Mouse (Mus musculus) right cerebral cortex, postnatal 4 days (tissue): ENCODE data around the gene Hk3.

Source experiments
- DNase-seq: peaks from one replicate; pipeline ENCODE4 v3.0.0-alpha.2; 2022

The Hk3 gene

DNA sequence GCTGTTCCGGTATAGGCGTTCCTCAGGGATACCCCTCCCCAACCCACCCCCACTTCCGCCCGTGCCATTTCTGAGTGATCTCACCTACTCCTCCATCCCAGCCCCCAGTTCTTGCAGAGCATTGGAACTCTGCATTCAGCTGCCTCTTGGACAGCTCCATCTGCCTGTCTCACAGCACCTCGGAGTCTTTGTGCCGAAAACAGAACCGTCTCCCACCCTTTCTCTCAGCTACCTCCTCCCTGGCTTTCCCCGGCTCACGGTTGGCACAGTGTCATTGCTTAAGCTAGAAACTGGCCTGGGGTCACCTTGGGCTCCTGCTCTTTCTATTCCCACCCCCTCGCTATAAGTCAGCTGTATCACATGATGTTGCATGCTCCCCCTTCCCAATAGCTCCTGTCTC is 20.8 kb downstream of the Hk3 start:
- no peak for DNase-seq

DNA sequence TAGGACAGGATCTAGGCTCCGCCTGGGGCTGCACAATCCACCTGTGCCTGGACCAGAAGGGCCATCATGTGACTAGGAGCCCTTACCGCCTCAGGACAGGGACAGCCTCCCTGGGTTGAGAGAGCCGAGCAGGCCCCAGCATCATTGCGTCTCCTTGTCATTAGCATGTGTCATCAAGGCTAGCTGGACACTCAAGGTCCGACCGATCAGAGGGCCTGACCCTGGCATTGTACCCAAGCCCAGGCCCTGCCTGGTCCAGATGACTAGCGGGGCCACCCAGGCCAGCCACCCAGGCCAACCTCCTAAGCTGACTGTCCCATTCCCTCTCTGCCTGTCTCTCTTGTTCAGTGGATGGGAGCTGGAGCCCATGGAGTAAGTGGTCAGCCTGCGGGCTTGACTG is 23.6 kb downstream of the Hk3 start:
- DNase-seq = no peak

DNA sequence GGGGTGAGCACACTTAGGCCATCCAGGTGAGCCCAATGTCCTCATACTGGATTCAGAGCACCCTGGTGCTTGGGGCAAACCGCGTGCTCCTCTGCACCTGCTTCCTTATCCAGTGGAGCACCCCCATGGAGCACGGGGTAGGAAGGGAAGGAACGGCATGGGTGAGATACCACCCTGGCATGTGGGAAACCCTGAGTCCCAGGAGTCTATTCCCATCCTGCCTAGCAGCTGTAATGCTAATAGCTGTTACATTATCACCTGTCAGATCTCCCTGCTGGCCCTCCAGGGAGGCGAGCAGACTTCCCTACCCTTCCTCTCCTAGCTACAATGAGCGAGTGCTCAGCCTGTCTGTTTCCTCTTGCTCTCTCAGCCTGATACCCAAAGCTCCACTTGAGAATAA is 26.0 kb downstream of the Hk3 start:
- DNase-seq = no peak

DNA sequence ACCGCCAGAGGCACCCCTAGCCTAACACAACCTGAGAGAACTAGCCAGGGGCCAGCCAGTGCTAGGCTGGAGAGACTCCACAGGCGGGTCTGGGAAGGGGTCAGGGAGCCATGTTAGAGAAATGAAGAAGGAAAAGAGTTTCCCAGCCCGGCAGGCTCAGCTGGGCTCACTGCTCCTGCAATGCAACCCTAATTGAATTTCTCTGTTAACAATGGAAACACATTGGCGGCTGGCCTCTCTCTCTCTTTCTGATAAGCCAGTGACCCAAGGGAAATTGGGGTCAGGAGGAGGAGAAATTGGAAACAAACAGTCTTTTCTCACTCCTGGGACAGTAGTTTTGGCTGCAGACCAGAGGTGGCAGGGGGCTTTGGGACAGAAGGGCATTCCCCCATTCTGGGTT is 26.6 kb downstream of the Hk3 start:
- DNase-seq = no peak

DNA sequence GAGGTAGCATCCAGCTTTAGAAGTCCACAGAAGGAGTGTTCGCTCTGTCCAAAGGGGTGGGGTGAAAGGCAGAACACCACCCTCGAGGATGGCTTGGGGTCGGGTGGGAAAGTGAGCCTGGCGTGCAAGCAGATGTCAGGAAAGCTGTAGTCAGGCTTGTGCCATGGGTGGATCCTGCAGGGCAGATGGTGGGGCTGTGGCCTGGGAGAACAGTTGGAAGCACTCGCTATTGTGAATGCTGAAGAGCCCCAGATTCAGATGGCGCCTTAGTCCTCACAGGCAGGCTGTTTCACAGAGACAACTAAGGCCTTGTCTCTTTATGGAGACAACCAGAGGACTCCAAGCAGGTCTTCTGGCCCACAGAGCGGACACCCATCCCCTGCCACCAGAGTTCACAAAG is 29.0 kb downstream of the Hk3 start:
- DNase-seq = no peak

DNA sequence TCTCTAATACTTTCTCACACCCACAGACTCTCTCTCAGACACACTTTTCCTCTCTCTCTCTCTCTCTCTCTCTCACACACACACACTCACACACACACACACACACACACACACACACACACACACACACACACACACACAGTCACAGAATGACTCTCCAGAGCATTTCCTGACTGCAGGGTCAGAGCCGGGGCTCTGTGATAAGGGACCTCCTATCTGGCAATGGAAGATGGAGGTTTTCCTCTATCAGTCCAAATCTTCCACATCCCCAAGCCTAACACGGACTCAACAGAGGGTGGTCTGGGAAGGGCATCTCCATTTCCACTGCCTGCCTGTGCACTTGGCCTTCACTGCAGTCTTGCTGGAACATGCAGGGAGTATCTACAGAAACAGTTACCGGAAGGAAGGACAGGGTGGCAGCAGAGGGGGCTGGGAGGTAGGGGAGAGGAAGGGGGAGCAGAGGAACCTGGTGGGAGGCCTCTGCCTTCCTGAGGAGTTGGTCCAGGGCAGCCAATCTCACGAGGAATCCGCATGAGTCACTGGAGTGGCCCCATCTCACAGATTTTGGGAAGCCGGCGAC is 32.9 kb downstream of the Hk3 start:
- no peak for DNase-seq

DNA sequence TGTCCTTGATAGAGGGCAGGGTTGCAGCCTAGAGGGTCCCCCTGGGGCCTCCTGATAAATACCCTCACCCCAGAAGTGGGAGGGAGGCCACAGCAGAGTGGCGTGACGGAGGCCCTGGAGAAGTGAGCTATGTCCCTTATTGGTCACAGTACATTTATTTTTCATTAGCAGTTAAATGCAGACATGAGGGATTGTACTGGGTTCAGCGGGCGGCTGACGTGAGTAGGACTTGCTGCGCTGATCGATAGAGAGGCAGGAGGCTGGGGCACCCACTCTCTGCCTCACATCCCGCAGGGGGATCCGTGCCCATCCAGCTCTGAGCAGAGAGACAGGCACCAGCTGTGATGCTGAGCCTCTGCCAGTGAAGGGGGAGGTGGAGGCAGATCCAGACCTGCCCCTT is 33.8 kb downstream of the Hk3 start:
- DNase-seq = no peak

DNA sequence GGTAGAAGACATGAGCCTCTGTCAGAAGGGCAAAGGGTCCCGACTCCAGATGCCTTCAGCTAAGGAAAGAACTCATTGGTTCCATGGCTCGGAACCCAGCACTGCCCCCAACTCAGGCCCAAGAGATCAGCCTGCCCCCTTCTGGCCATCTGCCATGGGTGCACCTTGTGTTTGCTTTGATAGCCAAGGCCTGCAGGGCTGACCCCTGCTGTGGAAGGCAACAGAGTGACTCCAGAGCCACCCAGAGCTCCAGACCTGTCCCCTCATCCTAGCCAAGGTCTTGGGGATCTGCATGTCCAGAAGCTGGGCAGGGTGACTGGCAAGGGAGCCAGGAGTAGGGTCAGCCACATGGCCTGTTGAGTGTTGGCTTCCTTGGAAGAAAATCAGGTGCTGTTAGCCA is 37.6 kb downstream of the Hk3 start:
- DNase-seq = no peak

DNA sequence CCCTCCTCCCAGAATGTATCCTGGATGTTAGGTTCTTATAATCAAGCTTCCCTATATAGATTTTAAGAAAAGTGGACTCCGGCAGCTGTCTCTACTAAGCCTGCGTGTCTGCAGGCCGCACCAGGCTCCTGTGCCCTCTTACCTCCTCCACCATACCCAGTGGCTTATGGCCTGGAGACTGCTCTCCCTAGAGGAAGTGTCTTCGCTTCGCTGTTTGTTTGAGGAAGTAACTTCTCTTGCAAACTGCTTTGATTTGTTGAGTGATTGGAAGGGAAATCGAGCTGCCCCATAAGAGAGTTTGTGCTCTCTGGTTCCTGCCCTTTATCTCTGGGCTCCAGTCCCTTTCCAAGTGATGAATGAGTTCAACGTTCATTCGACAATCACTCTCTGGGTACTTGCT is 38.2 kb downstream of the Hk3 start:
- DNase-seq = no peak

DNA sequence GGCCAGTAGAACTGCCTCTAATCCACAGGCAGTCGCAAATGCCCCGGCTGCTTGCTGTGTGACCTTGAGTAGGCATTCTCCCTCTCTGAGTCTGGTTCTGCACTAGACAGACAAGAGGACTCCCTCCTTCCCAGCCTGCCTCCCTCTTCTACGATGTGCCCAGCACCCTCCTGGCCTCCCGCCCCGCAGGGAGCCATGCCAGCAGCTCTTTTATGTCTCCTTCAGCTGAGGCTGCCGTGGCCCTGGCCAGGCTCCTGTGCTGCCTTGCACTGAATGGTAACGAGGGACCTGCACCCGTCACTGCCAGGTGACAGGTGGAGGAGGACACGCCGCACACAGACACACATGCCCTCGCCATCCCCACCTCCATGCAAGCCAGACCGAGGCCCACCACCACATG is 40.2 kb downstream of the Hk3 start:
- peak; percentile 53 for DNase-seq

DNA sequence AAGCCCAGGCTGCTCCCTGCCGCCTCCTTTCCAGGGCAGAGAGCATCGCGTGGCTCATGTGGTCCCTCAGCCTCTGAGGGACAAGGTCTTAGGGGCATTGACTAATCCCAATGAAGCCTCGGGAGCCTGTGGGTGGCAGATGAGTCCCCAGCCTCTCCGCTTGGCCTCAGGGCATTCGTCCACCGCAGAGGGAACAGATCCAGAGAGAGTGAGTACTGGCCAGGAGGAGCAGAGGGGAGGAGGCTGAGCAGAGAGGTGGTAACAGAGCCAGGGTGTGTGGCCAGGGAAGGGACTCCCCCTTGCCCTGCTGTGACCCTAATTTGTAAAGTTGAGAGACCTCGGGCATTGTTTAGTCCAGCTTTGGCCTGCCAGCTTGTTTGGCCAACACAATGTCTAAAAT is 42.4 kb downstream of the Hk3 start:
- no peak for DNase-seq

DNA sequence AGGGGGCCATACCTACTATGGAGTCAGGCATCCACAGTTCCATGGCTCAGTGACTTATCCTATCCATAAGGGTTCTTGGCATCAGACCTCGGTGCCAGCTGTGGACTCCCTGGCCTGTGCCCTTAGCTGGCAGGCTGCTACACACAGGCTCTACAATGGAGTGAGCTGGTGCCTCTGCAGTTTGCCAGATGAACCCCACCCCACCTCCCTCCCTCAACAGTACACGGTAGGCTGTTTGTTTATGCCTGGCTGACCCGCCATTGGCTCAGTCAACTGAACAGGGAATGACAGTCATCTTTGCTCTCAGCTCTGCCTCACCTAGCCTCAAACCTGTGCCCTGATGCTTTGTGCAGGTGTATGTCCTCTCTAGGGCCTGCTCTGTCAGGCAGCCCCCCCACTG is 45.6 kb downstream of the Hk3 start:
- no peak for DNase-seq

DNA sequence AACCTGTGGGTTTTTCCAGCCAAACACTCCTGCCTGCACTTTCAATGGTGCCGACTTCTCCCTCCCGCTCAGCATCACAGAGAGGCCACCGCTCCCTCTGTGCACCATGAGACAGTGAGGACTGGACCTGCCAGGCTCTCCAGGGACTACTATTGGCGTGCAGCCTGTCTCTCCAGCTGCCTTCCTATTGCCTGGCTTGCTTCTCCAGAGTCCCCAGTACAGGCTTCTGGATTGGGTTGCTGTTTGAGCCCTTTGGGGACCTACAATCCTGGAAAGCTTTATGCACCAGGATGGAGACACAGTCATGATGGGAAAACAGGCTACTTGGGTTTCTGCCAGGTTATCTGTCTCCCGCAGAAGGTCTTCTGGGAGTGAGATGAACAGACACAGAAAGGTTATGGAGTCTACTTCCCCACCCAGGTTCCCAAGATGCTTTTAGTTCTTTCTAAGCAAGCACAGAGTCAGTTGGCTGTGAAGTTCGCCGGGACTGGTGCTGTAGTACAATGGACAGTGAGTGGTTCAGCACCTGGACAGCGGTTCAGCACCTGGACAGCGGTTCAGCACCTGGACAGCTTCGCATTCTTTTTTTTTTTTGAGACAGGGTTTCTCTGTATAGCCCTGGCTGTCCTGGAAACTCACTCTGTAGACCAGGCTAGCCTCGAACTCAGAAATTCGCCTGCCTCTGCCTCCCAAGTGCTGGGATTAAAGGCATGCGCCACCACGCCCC is 50.5 kb downstream of the Hk3 start:
- no peak for DNase-seq

DNA sequence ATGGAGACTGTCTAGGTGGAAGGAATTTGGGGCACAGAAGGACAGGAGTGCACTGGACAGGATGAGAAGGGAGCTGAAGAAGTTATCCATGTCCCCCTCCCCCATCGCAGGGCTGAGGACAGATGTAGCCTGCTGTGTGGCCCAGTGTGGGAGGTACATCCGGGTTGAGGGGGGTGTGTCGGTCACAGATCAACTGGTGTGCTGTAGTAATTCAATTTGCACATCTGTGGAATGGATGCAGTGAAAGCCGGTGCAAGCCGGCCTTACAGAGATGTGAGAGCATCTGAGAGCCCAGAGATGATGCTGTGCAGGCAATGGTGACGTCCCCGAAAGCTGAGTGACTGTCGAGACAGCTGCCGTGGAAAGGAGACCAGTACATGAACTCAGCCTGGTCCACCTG is 51.7 kb downstream of the Hk3 start:
- no peak for DNase-seq

DNA sequence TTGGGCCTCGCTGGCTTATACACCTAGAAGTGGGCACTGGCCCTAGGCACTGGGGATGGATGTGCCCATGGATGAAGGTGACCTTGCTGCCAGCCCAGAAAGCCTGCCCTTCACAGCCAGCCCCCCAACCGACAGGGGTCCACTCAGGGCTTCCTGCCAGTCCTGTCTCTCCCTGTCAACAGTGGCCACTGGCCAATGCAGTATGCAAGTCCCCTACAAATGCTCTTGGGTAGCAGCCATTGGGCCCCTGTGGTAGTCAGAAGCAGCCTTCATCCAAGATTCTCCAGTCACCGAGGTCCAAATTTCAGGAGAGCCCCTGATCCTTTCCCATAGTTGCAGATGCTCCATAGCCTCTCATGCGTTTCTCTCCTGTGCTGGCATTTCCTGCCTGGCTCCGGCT is 52.5 kb downstream of the Hk3 start:
- DNase-seq = no peak

DNA sequence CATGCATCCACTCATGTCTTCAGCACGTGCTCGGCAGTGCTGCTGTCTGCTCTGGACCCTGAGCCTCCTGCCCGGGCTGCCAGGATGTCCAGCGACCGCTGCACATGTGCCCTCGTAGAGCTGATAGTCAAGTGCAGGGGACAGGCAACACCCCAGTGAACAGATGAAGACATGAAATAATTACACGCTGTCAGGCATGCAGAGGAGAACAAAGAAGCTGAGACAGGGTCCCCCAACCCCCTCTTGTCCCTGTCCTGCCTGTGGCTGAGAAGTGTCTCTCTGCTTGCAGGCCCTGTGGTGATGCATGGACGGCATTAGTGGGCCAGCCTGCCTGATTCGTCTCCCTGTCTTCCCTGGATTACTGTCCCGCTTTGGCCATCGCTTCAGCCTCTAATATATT is 53.7 kb downstream of the Hk3 start:
- DNase-seq = no peak

DNA sequence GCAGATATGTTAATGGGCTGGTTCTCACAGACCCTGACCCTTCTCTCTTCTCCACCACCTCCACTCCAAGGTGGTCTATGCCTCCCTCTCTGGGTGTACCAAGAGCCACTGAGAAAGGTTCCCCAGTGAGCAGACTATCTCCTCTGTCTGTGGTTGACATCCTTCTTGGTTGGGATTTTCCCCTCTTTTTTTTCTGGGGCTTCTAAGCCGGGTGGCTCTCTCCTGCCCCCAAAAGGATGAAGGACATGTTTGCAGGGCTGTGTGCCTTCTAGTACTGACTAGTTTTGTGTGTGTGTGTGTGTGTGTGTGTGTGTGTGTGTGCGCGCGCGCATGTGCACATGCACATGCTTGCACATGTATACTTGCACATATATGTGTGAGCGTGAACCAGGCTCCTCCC is 55.9 kb downstream of the Hk3 start:
- no peak for DNase-seq

DNA sequence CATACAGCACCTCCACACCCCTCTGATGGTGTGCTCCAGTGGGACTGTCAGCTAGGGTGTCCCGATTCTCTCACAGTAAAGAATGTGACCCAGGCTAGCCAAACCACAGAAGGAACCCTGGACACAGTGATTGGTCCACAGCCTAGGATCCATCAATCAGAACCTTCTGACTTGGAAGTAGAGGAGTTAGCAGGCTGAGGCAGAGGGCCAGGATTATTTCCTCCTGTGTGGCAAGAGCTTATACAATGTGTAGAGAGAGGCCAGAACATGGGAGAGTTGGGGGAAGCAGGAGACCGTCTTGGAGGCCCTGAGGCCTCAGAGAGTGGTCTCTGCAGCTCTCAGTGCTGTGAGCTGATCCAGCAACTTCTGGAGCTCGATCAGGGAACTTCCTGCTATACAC is 60.7 kb downstream of the Hk3 start:
- no peak for DNase-seq

DNA sequence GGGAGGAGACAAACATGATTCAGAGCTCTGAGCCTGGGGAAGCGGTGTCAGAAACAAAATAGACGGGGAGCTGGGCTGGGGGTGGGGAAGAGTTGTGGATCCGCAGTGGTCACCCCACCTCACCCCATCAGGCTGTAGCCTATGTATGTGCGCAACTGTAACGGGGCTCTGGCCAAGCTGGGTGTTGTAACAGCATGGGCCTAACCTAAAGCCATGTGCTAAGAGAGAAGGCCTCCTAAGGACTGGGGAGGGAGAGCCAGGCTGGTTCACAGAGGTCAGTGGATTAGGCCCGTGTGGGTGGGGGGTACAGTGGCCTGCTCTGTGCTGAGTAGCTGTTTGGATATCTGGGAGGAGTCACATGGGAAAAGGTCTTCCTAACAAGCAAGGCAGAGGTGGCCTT is 61.3 kb downstream of the Hk3 start:
- DNase-seq = no peak

DNA sequence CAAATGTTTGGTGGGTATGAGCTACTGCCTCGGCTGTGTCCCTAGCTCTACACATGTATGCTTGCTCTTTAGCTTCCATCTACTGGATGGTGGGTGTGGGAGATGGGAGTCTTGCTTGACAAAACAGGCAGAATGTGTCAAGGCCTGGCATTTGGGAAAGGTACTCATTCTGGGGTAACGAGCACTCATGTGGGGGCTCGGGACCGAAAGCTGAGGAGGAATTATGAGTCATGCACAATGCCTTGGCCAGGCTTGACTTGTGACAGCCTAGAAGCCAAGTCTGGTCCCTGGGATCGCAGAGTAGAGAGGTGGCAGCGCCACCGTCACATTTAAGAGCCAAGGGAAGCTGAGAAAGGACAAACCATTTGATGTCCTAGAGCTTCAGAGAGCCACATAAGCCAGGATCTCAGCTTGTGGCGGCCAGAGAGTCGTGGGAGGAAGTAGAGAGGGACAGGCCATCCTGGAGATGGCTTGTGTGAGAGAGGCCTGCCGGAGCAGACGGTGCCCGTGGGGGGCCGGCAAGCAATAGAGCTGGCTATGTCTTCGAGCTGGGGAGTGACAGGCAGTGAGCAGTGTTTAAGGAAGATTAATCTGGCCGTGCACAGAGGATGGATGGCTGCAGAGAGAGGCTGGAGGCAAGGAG is 62.0 kb downstream of the Hk3 start:
- no peak for DNase-seq

DNA sequence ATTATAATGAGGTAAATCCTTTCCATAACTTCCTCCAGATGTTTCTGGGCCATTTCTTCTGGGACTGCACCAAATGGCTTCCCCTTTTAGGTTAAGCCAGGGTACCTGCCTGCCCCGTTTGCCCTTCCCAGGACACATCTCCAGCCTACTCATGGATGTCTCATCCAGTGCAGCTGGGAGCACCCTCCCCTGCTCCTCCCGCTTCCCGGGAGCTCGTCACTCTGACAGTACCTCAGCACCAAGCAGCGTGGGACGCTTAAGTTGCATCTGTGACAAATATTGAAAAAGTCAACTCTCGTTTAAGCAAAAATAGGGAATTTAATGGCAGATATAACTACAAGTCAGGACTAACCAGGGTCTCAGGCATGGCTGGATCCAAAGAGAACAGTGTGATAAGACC is 63.9 kb downstream of the Hk3 start:
- DNase-seq = no peak
